Mouse (Mus musculus) splenic B cell, adult 2 months (primary cell): ENCODE measurements around the gene Atp1a1.

Experiments
- DNase-seq: peaks from one replicate; pipeline ENCODE4 v3.0.0-alpha.2; 2011; ENCODE audit warnings: low read depth, low spot score
- H3K27me3 ChIP-seq: 2 replicates; pipeline ENCODE4 v1.6.1; 2012; ENCODE audit warnings: mild to moderate bottlenecking, low read length, moderate library complexity, mixed read lengths; ENCODE audit not compliant: control insufficient read depth, poor library complexity, insufficient read depth, severe bottlenecking
- H3K36me3 ChIP-seq: 2 replicates; pipeline ENCODE4 v1.6.1; 2012; ENCODE audit warnings: mild to moderate bottlenecking, low read length, moderate library complexity, mixed read lengths; ENCODE audit not compliant: control insufficient read depth, poor library complexity, insufficient read depth, severe bottlenecking

Gene Atp1a1

DNA sequence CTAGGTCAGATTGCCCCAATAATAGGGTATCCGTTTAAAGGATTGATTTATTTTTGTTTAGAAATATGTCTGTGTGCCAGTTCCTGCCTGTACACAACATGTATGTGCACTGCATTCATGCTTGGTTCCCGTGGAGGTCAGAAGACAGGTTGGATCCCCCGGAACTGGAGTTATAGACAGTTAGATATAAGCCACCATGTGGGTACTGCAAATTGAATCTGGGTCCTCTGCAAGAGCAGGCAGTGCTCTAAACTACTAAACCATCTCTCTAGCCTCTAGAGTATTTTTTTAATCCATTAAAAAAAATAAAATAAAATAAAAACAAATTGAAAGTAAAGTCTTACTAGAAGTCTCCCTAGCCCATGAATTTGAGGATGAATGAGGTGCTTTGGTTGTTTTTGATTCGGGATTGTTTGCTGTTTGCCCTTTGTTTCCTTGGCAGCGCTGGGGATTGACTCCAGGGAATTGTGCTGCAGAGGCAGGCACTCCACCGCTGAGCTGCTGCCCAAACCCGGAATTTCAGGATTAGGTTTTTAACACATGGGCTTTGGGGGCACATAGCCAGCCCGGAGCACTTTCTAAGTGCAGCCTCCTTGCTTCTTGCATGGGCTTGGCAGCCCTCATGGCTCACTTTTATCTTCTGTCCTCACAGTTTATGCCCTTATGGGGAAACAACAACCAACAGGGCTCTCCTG lies 75.4 kb downstream of the Atp1a1 start:
- Histone ChIP-seq H3K27me3 (no peaks in the 10 kb centered on the region), H3K36me3 (no peaks in the 10 kb centered on the region)
- DNase-seq = no peak

DNA sequence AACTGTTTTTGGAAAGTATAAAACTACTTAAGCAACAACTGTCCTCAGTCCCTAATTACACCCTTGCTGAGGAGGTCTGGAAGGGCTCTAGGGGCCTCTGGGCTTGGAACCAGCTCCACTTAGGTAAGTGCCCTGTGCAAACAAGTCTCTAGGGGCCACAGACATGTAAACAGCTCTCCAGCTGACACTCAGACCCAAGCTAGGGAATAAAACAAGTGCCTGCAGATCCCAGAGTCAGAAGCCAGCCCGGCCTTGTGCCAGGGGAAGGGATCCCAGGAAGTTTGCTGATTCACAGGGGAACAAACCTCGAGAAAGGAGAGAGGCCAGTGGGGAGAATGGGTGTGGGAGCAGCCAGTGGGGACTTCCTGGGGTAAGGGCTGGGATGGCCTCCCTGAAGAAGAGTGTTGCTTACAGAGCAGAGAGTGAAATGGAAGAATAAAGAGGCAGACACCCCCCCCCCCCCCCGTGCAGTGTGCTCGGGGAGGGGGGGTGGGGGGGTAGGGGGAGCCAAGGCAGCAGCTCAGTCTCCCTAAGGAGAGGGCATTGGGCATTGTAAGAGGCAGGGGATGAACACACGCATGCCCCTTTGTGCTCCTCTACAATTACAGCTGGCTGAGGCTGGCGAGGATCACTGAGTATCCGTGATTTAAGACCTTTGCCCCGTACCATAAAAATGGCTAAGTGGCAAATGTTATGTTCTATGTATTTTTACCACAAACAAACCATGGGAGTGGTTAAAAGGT lies 76.2 kb downstream of the Atp1a1 start:
- DNase-seq = no peak
- H3K36me3 ChIP-seq = no peaks in the 10 kb centered on the region

DNA sequence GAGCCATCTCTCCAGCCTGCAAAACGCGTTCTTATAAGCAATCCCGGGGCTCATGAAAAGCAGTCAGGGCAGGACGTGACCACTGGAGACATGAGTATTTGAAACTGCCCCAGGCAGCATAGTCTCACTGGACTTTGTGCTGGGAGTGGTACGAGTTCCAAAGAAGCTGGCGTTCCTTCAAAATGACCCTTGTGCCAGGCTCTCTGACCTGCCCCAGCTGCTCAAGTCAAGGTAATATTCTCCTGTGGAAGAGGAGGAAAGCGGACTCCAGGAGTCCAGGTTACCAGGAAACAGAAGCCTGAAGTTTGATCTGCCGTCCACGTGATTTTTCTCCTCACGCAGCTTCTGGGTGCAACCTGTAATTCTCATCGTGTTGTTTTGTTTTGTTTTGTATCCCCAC lies 77.9 kb downstream of the Atp1a1 start:
- DNase-seq = no peak
- no peaks in the 10 kb centered on the region for H3K36me3 ChIP-seq
- H3K27me3 ChIP-seq = no peaks in the 10 kb centered on the region

More for the DNA sequence above, 76.2 kb downstream of the Atp1a1 start:
- H3K27me3 ChIP-seq = no peaks in the 10 kb centered on the region
